ENCODE assay signal across 18 mouse cellular contexts in the genomic region with DNA sequence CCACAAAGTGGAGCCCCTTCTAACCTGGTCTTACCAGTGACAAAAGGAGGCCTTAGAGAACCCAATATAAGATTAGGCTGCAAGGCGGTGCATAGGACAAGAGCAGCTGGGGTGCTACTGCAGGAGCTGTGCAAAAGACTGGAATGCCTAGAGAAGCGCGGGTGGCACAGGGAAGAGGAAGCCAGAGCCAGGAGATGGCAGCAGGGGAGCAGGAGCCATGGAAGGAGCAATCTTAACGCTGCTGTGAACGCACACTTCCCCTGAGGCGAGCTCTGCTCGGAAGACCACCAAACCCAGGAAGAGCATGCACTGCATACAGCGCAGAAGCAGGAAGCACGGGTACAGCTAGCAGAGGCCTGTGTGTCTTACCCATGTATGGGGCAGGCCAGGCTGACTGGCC.
DNase-seq lines count a peak whose midpoint lies in the region; ATAC-seq and TF ChIP-seq lines count a peak whose summit lies in the region.
"Had no signal": no experiment of that assay in that cellular context is flagged by ENCODE, and none has a peak within 500 bp of the region (broad histone marks: within the 10 kb centered on the region; RNA-seq: fewer than 3 reads in every experiment).

No protein-coding gene starts in this region.

- H3K4me2 ChIP-seq in forebrain, postnatal 0 days (ENCODE audit: low read depth), result no peak overlapping the region
- no peak overlapping the region for H3K4me2 ChIP-seq in forebrain, embryonic 12.5 days
- H3K4me2 ChIP-seq in intestine, postnatal 0 days (replicated peaks; ENCODE audit: low read depth), result no peak overlapping the region
- no peak overlapping the region for H3K4me2 ChIP-seq in intestine, embryonic 15.5 days (replicated peaks)
- H3K4me2 ChIP-seq in lung, postnatal 0 days (replicated peaks; ENCODE audit: low read depth, low read length), result no peak overlapping the region
- H3K4me2 ChIP-seq: hindbrain, embryonic 13.5 days; lung, embryonic 15.5 days; midbrain, embryonic 13.5 days; neural tube, embryonic 12.5 days had no signal

- 0 out of 2 replicates have a peak, but pooled peaks cover 5% of the 10 kb centered on the region for H3K36me3 ChIP-seq in forebrain, postnatal 0 days (ENCODE audit: insufficient read depth)
- no peaks in the 10 kb centered on the region for H3K36me3 ChIP-seq in forebrain, embryonic 12.5 days (replicated peaks)
- peaks cover 6% of the 10 kb centered on the region; the same call in 1 of the 2 replicates for H3K36me3 ChIP-seq in intestine, postnatal 0 days (ENCODE audit: control insufficient read depth, insufficient read depth)
- H3K36me3 ChIP-seq in intestine, embryonic 15.5 days, result 0 out of 2 replicates have a peak, but pooled peaks cover 2% of the 10 kb centered on the region
- H3K36me3 ChIP-seq in lung, postnatal 0 days (ENCODE audit: insufficient read depth, low read length), result 0 out of 2 replicates have a peak, but pooled peaks cover 4% of the 10 kb centered on the region
- H3K36me3 ChIP-seq: lung, embryonic 15.5 days had no signal

- ATAC-seq in forebrain, postnatal 0 days, result no peak
- ATAC-seq in forebrain, embryonic 12.5 days (ENCODE audit: low FRiP score), result no peak
- ATAC-seq in intestine, postnatal 0 days, result no peak
- no peak for ATAC-seq in intestine, embryonic 15.5 days
- no peak for ATAC-seq in lung, postnatal 0 days
- ATAC-seq in activated CD4-positive, CD25-positive, alpha-beta regulatory T cell, adult 4 months, result no peak
- no peak for ATAC-seq in granulocyte monocyte progenitor cell, adult 5-6 weeks (replicated peaks; ENCODE audit: poor library complexity, severe bottlenecking)
- ATAC-seq: forebrain, embryonic 16.5 days; midbrain, embryonic 13.5 days had no signal

- no peak overlapping the region for H3K9ac ChIP-seq in forebrain, postnatal 0 days
- H3K9ac ChIP-seq in forebrain, embryonic 12.5 days, result no peak overlapping the region
- no peak overlapping the region for H3K9ac ChIP-seq in intestine, postnatal 0 days (ENCODE audit: low read depth, low read length)
- H3K9ac ChIP-seq in intestine, embryonic 15.5 days, result no peak overlapping the region
- H3K9ac ChIP-seq in lung, postnatal 0 days (replicated peaks; ENCODE audit: low read depth), result no peak overlapping the region
- H3K9ac ChIP-seq: hindbrain, embryonic 13.5 days; lung, embryonic 15.5 days; midbrain, embryonic 13.5 days; neural tube, embryonic 12.5 days had no signal

- TF ChIP-seq EP300 in lung, postnatal 0 days (IDR thresholded peaks at IDR 0.05), result no peak

- no peak overlapping the region for H3K27ac ChIP-seq in forebrain, postnatal 0 days (ENCODE audit: low read depth, low read length)
- no peak overlapping the region for H3K27ac ChIP-seq in forebrain, embryonic 12.5 days
- H3K27ac ChIP-seq in intestine, postnatal 0 days (ENCODE audit: low read depth, low read length), result no peak overlapping the region
- H3K27ac ChIP-seq in intestine, embryonic 15.5 days, result no peak overlapping the region
- H3K27ac ChIP-seq in lung, postnatal 0 days (ENCODE audit: low read length), result no peak overlapping the region
- H3K27ac ChIP-seq: hindbrain, embryonic 13.5 days; lung, embryonic 15.5 days; midbrain, embryonic 13.5 days; neural tube, embryonic 12.5 days had no signal

- no peak for DNase-seq in forebrain, postnatal 0 days
- no peak for DNase-seq in lung, postnatal 0 days (ENCODE audit: low spot score)
- DNase-seq in lung, adult 18-20 months, result no peak
- DNase-seq: adrenal gland, postnatal 36 days; cerebellum, adult 9-11 months; embryo, embryonic 11 days; heart, adult 18-20 months; thymus, adult 18-20 months had no signal

- TF ChIP-seq CTCF in forebrain, postnatal 0 days (IDR thresholded peaks at IDR 0.05; ENCODE audit: low read depth), result 0 out of 2 replicates have a peak, but pooled peaks have one; percentile 20
- TF ChIP-seq CTCF in intestine, postnatal 0 days (IDR thresholded peaks at IDR 0.05; ENCODE audit: low read depth), result peak; percentile 35
- TF ChIP-seq CTCF in lung, postnatal 0 days (IDR thresholded peaks at IDR 0.05), result 0 out of 2 replicates have a peak, but pooled peaks have one; percentile 13

- no peak overlapping the region for H3K4me3 ChIP-seq in forebrain, postnatal 0 days (ENCODE audit: low read depth, low read length)
- H3K4me3 ChIP-seq in forebrain, embryonic 12.5 days (replicated peaks), result no peak overlapping the region
- no peak overlapping the region for H3K4me3 ChIP-seq in intestine, postnatal 0 days (ENCODE audit: low read depth, low read length)
- H3K4me3 ChIP-seq in intestine, embryonic 15.5 days (replicated peaks), result no peak overlapping the region
- no peak overlapping the region for H3K4me3 ChIP-seq in lung, postnatal 0 days (ENCODE audit: low read depth, low read length)
- H3K4me3 ChIP-seq: hindbrain, embryonic 13.5 days; lung, embryonic 15.5 days; midbrain, embryonic 13.5 days; neural tube, embryonic 12.5 days had no signal

- no peaks in the 10 kb centered on the region for H3K4me1 ChIP-seq in forebrain, postnatal 0 days (ENCODE audit: insufficient read depth)
- H3K4me1 ChIP-seq in forebrain, embryonic 12.5 days, result peaks cover 8% of the 10 kb centered on the region
- no peaks in the 10 kb centered on the region for H3K4me1 ChIP-seq in intestine, postnatal 0 days (replicated peaks; ENCODE audit: control insufficient read depth, insufficient read depth, low read length)
- H3K4me1 ChIP-seq in intestine, embryonic 15.5 days (replicated peaks), result peaks cover 17% of the 10 kb centered on the region; the same call in 1 of the 2 replicates
- no peaks in the 10 kb centered on the region for H3K4me1 ChIP-seq in lung, postnatal 0 days (ENCODE audit: insufficient read depth, low read depth, low read length)
- H3K4me1 ChIP-seq: midbrain, embryonic 13.5 days; neural tube, embryonic 12.5 days had no signal

- H3K27me3 ChIP-seq in forebrain, postnatal 0 days (ENCODE audit: insufficient read depth, low read length), result no peaks in the 10 kb centered on the region
- no peaks in the 10 kb centered on the region for H3K27me3 ChIP-seq in forebrain, embryonic 12.5 days
- no peaks in the 10 kb centered on the region for H3K27me3 ChIP-seq in intestine, postnatal 0 days (replicated peaks; ENCODE audit: control insufficient read depth, insufficient read depth, low read length)
- H3K27me3 ChIP-seq in intestine, embryonic 15.5 days (replicated peaks), result no peaks in the 10 kb centered on the region
- no peaks in the 10 kb centered on the region for H3K27me3 ChIP-seq in lung, postnatal 0 days (replicated peaks; ENCODE audit: insufficient read depth, low read length)
- H3K27me3 ChIP-seq: hindbrain, embryonic 13.5 days; lung, embryonic 15.5 days; midbrain, embryonic 13.5 days; neural tube, embryonic 12.5 days had no signal

- 73% methylated on average over 9 of the region's 9 CpGs for WGBS in forebrain, postnatal 0 days
- WGBS in forebrain, embryonic 12.5 days, result 88% methylated on average over 9 of the region's 9 CpGs
- 81% methylated on average over 9 of the region's 9 CpGs for WGBS in intestine, postnatal 0 days
- WGBS in intestine, embryonic 15.5 days, result 83% methylated on average over 9 of the region's 9 CpGs
- 70% methylated on average over 9 of the region's 9 CpGs for WGBS in lung, postnatal 0 days

- H3K9me3 ChIP-seq in forebrain, postnatal 0 days (ENCODE audit: low read length), result no peaks in the 10 kb centered on the region
- no peaks in the 10 kb centered on the region for H3K9me3 ChIP-seq in forebrain, embryonic 12.5 days
- H3K9me3 ChIP-seq in intestine, postnatal 0 days (ENCODE audit: control insufficient read depth), result no peaks in the 10 kb centered on the region
- no peaks in the 10 kb centered on the region for H3K9me3 ChIP-seq in intestine, embryonic 15.5 days
- H3K9me3 ChIP-seq in lung, postnatal 0 days (ENCODE audit: low read length), result no peaks in the 10 kb centered on the region
- H3K9me3 ChIP-seq: hindbrain, embryonic 13.5 days; lung, embryonic 15.5 days; midbrain, embryonic 13.5 days; neural tube, embryonic 12.5 days had no signal
